Mouse (Mus musculus) heart, adult 8-10 months (tissue): ENCODE measurements around the gene Sh2d1a. TPM values are rescaled to one million over a fixed set of nuclear protein-coding genes. Genes with fewer than 3 reads are reported as not detected.
A peak's percentile ranks its signal among the peaks of the same experiment; 100 is the strongest.

Experiments
- DNase-seq: peaks from one replicate; pipeline ENCODE4 v3.0.0; 2022; ENCODE audit warnings: low spot score
- total RNA-seq, 4 experiments: library from RNA; stranded (reverse); gene quantifications; 2 replicates each; pipeline ENCODE4 v1.2.4; 2022

Sh2d1a gene
- not detected for total RNA-seq

DNA sequence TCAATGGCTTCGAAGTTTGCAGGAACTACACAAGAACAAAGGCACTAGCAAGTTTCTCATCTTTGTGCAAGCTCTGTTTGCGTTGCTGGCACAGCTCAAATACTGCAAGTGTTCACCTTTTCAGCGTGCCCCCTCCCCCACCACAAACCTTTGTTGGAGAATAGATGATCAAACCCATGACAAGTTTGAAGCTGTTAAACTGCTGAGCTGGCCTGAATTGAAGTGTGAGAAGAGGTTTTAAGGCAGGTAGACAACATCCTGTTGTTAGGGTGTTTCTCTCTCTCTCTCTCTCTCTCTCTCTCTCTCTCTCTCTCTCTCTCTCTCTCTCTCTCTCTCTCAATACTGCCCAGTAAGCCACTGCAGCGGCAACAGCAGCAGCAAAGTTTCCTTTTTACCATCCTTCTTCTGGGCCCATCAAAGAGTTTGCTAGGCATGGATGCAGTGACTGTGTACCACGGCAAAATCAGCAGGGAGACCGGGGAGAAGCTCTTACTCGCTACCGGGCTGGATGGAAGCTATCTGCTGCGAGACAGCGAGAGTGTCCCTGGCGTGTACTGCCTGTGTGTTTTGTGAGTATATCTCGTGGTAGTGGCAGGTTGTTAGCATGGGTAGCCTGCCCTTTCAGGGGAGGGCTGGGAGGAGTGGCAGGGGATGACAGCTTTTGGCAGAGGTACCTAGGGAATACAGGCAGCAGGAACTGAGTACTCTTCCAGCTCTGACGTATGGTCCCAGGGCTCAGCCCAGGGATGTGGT lies at the start of gene Sh2d1a:
Gene Sh2d1a (plus strand): TSS at position 163 of the 753 bp plus-strand sequence.
- DNase-seq = no peak

DNA sequence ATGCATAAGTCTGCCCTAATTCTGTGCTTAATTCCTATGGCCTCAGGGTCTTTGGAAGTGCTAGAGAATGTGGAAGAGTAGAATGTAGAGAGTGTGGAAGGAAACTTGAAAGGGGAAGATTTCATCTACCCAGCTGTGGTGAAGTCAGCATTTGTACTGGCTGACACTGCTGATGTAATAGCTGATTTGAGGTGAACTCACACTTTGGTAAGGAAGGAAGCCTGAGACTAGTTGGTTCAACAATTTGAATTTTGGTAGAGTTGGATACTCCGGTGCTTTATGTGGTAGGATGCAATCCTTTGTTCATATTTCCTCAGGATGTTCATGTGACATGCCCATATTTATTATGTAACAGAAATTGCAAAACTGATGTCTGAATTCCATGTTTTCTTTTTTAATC lies 49.3 kb upstream of the Sh2d1a start:
- no peak for DNase-seq

DNA sequence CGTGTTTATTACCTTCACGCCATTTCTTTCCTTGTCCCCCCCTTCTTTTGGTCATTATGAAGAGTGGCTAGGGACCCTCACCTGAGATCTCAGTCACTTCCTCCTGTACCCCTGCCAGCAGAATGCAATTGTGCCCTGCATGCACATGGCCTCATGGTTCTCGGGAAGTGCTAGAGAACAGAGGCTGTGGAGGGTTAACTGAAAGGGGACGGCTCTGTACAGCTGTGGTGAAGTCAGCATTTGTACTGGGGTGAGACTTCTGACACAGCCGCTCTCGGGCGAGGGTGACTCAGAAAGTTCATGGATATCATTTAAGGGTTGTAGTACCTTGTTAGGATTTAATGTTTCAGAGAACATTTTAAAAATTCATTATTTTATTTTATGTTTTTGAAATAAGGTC lies 47.7 kb upstream of the Sh2d1a start:
- DNase-seq = no peak

DNA sequence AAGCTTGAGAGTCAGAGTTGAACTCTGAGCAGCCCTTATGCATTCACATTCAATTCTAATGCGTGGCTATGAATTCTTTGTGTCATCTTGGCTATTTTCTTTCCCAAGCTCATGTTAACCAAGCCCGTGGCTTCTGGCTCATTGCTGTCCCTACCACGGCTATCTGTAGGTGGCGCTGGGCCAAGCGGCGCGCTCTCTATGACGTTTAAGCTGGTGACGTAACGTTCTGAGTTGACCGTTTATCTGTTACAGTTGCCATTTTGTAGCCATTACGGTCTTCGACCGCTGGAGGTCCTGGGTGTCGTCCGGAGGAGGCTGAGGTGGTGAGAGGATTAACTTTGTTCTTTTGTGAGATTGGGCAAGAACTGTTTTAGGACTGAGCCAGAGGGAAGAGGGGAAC lies 12.8 kb upstream of the Sh2d1a start, which contains the start of gene Tex13c2:
Gene Tex13c2 (plus strand): TSS at position 246 of the 400 bp plus-strand sequence.
- DNase-seq = no peak

DNA sequence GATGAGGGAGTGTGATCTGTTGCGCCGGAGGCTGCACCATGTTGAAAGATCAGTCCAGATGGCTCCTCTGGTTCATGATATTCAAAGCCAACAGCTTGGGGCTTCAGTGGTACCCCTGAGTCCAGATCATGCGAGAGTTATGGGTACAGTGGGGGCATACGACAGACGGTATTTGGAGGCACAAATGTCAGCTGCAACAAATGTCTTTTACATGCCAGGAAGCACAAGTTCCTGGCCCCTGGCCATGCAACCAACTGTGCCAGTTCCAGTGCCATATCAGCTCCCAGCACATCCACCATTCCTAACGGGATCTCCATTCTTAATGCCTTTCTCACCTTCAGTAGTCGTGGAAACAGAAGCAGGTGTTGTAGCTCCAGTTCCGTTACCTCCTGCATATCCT lies 11.9 kb upstream of the Sh2d1a start:
- DNase-seq = no peak

DNA sequence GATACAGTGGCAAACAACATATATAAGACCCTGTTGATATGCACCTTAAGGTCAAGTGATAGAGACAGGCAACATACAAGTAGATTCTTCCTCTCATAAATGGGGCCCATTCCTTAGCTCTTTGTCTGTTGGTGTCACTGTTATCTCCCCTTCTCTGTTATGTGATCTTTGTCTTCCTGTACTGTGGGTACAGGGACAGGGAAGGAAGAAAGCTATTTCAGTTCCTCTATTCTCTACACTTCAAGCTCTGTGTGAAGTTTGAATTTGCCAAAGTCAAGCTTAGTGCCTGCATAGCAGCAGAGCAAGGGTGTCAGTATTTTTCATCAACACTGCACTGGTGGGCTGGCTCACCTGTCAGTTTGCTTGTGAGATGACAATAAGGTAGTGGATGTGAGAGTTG lies 1.7 kb upstream of the Sh2d1a start:
- no peak for DNase-seq

DNA sequence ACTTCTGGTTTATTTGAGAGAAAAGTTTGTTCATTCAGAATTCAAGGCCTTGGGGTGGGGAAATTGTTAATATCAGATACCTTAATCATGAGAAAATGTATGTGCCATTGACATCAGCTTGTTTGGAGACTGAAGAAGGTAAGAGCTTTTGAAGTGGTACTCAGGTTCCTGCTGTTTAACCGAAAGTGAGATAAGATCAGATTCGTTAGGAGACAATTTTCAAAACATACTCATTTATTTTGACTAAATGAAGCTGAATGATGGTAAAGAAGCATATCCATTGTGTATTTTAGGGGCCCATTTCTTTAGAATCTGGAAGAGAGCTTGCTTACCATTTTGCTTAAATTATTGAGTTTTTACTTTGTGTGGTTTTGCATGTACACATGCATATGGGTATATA lies 8.9 kb downstream of the Sh2d1a start:
- no peak for DNase-seq

DNA sequence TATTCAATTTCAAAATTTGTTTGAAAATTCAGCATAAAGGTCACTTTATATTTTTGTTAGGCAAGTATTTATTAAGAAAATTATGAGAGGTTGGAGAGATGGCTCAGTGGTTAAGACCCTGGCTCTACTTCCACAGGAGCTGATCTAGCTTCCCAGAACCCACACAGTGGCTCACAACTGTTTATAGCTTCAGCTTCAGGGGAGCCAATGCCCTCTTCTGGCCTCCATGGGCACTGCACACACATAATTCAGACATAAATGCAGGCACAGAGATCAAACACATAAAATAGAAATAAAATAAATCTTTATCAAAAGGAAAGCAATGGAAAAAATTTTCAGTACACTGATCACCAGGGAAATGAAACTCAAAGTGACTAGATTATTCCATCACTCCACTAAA lies 10.3 kb downstream of the Sh2d1a start:
- no peak for DNase-seq

DNA sequence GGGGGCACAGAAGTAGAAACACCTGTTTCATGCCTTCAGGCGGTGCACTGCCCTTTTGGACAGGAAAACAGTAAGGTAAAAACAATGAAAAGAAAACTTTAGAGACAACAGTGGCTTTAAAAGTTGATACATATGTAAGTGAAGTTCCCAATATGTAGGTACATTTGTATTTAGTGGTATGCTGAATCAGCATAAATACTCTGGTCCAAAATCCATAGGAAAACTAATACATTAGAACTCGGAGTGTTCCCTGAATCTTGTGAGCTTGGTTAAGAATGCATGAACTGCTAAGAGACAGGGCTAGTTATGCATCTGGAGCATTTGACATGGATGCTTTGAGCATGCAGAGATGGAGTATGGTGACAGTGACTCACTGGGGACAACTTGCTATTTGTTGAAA lies 20.6 kb downstream of the Sh2d1a start:
- DNase-seq = no peak

DNA sequence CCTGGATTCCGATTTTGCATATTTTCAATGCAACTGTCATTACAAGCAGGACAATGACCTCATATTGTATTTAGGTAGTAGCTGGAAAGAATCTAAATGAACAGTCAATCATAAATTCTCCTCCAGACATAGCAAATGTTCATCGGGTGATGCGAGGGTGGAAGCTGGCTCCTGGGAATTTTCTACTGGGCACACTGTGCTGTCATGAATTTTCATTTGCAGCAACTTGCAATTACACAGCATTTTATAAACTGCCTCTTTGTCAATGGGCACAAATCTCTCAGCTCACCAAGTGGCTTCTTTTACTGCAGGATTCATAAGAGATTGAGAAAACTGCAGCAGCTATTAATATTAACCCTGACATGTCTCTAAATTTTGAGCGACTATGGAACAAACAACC lies 28.4 kb downstream of the Sh2d1a start:
- no peak for DNase-seq

DNA sequence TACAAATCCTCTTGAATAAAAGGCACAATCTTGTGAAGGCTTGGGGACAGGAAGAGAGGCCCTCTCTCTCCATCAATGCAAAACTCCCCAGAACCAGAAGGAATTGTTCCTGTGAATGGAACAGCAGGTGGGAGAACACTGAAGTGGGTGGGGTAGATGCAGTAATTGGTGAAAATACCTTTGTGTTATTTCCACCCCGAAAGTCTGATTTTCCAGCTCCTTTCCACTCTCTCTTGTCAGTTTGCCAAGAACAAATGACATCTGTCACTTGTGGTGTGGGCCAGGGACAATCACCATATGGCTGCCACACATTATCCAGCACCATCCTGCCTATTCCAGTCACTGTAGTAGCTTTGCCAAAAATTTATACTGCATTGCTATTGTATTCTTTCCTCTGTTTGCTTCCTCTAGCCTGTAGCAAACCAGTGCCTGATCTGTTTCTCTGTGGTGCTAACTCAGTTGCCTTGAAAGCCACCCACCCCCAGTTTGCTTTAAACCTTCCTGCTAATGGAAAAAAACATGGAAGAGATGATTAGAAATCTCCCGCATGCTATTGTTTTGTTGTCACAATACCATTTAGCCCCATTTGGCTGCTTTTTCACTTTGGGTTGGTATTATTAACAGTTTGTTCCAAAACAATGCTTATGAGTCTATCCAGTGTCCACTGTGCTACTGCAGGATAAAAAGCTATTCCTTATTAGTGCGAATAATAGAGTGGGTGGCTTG lies 37.9 kb downstream of the Sh2d1a start:
- DNase-seq = no peak

DNA sequence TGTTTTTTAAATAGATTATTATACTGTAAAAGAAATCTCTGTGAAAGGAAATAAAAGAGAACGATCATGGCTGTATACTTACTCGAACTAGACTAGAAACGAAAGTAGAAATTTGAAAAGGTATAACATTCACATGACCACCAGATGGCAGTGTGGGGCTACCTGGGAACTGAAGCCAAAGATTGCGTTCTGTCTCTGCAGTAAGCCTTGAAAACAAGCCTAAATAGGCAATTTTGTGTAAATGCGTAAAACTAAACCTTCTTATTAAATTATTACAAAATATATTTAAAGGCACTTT lies 38.5 kb downstream of the Sh2d1a start:
- DNase-seq = peak; percentile 63

DNA sequence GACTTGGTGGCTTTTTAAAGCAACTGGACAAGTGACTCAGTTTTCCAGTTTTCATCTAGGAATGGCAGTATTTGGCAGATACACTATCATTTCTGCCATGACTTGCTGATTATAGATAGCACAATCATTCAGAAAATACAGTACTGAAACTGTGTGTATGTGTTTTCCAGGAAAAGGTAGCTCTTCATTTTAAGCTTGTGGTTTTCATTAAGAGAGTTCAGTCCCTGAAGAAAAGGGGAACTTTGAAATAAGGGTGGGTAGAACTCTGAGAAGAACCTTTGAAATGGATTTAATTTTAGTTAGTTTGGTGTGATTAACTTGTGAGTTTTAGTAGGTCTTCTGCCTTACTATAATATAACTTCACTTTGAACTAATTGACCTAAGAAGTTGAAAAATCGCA lies 42.8 kb downstream of the Sh2d1a start:
- no peak for DNase-seq

DNA sequence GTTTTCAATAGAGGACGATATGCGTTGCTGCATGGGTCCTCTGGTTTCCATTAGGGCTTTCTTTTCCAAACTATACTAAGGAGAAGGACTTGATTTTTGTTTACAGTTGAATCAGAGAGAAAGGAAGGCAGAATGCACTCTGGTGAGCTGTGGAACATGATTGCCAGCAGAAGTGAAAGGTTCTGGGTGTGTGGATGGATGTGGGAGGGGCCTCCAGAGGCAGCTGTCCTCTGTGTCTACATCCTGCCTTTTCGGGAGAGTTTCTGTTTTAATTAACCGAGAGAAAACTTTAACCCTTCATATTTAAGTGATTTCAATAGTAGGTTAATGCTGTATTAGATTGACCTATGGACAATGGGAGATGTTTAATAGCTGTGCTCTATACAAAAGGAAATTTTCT lies 46.3 kb downstream of the Sh2d1a start:
- DNase-seq = no peak

DNA sequence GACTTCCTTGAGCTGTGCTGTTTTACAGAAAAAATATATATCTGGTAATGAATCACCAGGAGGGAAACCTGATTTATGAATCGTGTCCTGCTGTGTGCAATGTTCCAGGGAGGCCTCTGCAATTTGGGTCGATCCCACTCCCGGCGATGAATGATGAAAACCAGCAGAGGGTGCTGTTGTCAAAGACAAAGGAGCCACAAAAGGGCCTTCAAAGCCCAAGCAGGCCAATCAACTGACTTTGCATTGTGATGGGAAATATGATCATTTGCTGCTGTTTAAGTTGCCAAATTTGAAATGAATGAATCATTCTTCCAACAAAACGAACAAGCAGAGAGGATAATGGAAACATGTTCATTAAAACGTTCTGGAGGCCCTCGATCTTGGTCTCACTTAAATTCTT lies 55.0 kb downstream of the Sh2d1a start:
- DNase-seq = peak; percentile 9

DNA sequence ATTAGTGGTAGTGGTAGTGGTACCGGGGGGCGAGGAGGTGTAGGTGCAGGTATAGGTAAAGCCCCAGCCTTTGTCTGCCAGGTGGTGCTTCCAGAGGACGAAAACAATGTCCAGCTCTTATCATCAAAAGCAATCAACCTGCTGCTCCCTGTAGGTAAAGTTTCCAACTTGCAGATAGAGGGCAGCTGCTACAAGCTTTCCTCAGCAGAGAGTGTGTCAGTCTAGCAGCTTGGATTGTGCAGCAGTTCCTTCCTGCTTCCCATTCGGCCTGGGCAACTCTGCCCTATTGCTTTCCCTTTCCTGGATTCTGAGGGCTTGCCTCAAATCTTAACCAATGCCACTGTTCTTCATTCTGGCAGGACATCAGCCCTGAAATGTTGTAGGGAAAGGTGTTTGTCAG lies 56.4 kb downstream of the Sh2d1a start:
- DNase-seq = no peak

Other genes starting within 250 kb of the Sh2d1a start
- gene Tex13c2, start 12.8 kb upstream of the Sh2d1a start, total RNA-seq = not detected